Mouse (Mus musculus) testis, adult 2 months (tissue): ENCODE data around the gene Tcf20. TPM values are rescaled to one million over a fixed set of nuclear protein-coding genes. Genes with fewer than 3 reads are reported as not detected.

Experiments used
- H3K27ac ChIP-seq: fragments of 200-500 bp; 2 replicates; pipeline ENCODE4 v1.5.1; 2012; ENCODE audit warnings: low read depth, low read length; ENCODE audit not compliant: control insufficient read depth, insufficient read depth
- H3K27me3 ChIP-seq: fragments of 200-500 bp; 2 replicates; pipeline ENCODE4 v1.6.1; 2012; ENCODE audit warnings: mild to moderate bottlenecking, low read length, moderate library complexity; ENCODE audit not compliant: control insufficient read depth, insufficient read depth
- H3K36me3 ChIP-seq: fragments of 200-500 bp; 2 replicates; pipeline ENCODE4 v1.6.1; 2012; ENCODE audit warnings: mild to moderate bottlenecking, low read length; ENCODE audit not compliant: control insufficient read depth, insufficient read depth
- H3K4me1 ChIP-seq: fragments of 200-500 bp; 2 replicates; pipeline ENCODE4 v1.6.1; 2012; ENCODE audit warnings: low read length; ENCODE audit not compliant: control insufficient read depth, insufficient read depth
- H3K4me3 ChIP-seq: fragments of 200-500 bp; 2 replicates; pipeline ENCODE4 v1.5.1; 2012; ENCODE audit warnings: low read depth, mild to moderate bottlenecking, low read length, moderate library complexity, mixed read lengths; ENCODE audit not compliant: control insufficient read depth
- CTCF ChIP-seq: fragments of 200-500 bp; IDR thresholded peaks from 2 replicates; pipeline ENCODE4 v1.5.1; 2012; ENCODE audit warnings: low read depth, mild to moderate bottlenecking, inconsistent platforms, low read length, moderate library complexity; ENCODE audit not compliant: control insufficient read depth, insufficient read depth, insufficient replicate concordance
- POLR2A ChIP-seq: fragments of 200-500 bp; IDR thresholded peaks from 2 replicates; pipeline ENCODE4 v1.6.1; 2012; ENCODE audit warnings: low read depth, mild to moderate bottlenecking, inconsistent platforms, low read length, moderate library complexity; ENCODE audit not compliant: control insufficient read depth
- polyA plus RNA-seq: library from polyadenylated mRNA; depleted of rRNA; stranded (reverse); fragments of >200 nt; gene quantifications from 2 replicates; pipeline ENCODE4 v1.2.3, GENCODE M21; 2012

The Tcf20 gene
- polyA plus RNA-seq, 1 experiment = 26.0 TPM

GRCm38 (mm10) chr15:83008761-83009423, 21.2 kb upstream of the Tcf20 start:
- no peaks in the 10 kb centered on the region for H3K27me3 ChIP-seq
- no peak overlapping the region for H3K4me3 ChIP-seq
- no peak overlapping the region for H3K27ac ChIP-seq
- H3K4me1 ChIP-seq = no peaks in the 10 kb centered on the region; the same call in 1 of the 2 replicates
- TF ChIP-seq POLR2A (no peak), CTCF (no peak)
- no peaks in the 10 kb centered on the region for H3K36me3 ChIP-seq

GRCm38 (mm10) chr15:83007346-83007920, 19.8 kb upstream of the Tcf20 start:
- Histone ChIP-seq H3K36me3 (no peaks in the 10 kb centered on the region), H3K27me3 (no peaks in the 10 kb centered on the region), H3K4me3 (no peak overlapping the region), H3K4me1 (no peaks in the 10 kb centered on the region; the same call in 1 of the 2 replicates), H3K27ac (no peak overlapping the region)
- TF ChIP-seq CTCF (no peak), POLR2A (no peak)

- H3K4me3 ChIP-seq = no peak overlapping the region
- TF ChIP-seq POLR2A (no peak), CTCF (no peak)
- H3K27ac ChIP-seq = no peak overlapping the region
- H3K27me3 ChIP-seq = no peaks in the 10 kb centered on the region
- H3K36me3 ChIP-seq = no peaks in the 10 kb centered on the region
- H3K4me1 ChIP-seq = peaks cover 3% of the 10 kb centered on the region; the same call in 1 of the 2 replicates
These were observed 15.2 kb upstream of the Tcf20 start for GRCm38 (mm10) chr15:83002665-83003548.

GRCm38 (mm10) chr15:82998811-82999221, 11.1 kb upstream of the Tcf20 start:
- Histone ChIP-seq H3K27ac (no peak overlapping the region), H3K4me1 (peaks cover 4% of the 10 kb centered on the region), H3K27me3 (no peaks in the 10 kb centered on the region), H3K36me3 (no peaks in the 10 kb centered on the region), H3K4me3 (no peak overlapping the region)
- TF ChIP-seq CTCF (no peak), POLR2A (no peak)

GRCm38 (mm10) chr15:82996431-82996830, 8.8 kb upstream of the Tcf20 start:
- no peak for TF ChIP-seq POLR2A
- no peak for TF ChIP-seq CTCF
- Histone ChIP-seq H3K27me3 (no peaks in the 10 kb centered on the region), H3K4me1 (peaks cover 6% of the 10 kb centered on the region), H3K36me3 (no peaks in the 10 kb centered on the region), H3K4me3 (no peak overlapping the region), H3K27ac (no peak overlapping the region)

GRCm38 (mm10) chr15:82995239-82995638, 7.6 kb upstream of the Tcf20 start:
- H3K36me3 ChIP-seq = no peaks in the 10 kb centered on the region
- no peak overlapping the region for H3K27ac ChIP-seq
- TF ChIP-seq POLR2A (no peak), CTCF (no peak)
- no peak overlapping the region for H3K4me3 ChIP-seq
- H3K27me3 ChIP-seq = no peaks in the 10 kb centered on the region
- H3K4me1 ChIP-seq = peaks cover 6% of the 10 kb centered on the region

- TF ChIP-seq CTCF (no peak), POLR2A (no peak)
- Histone ChIP-seq H3K36me3 (no peaks in the 10 kb centered on the region), H3K4me1 (peaks cover 9% of the 10 kb centered on the region), H3K4me3 (no peak overlapping the region), H3K27me3 (no peaks in the 10 kb centered on the region), H3K27ac (no peak overlapping the region)
These were observed 5.2 kb upstream of the Tcf20 start for GRCm38 (mm10) chr15:82992911-82993310.
